Mouse (Mus musculus): ENCODE measurements around the gene Neb.
"Not testable (repeated sequence)": the region's sequence is repeated elsewhere in the genome, so short reads cannot be mapped to it uniquely, and the experiment has no call there.

Gene Neb

GRCm38 (mm10) chr2:52176537-52176936, 201.7 kb downstream of the Neb start:
- peak; percentile 27 to 32 for DNase-seq

GRCm38 (mm10) chr2:52174951-52175350, 203.3 kb downstream of the Neb start:
- DNase-seq: no peak

- DNase-seq: no peak
Measured at GRCm38 (mm10) chr2:52169243-52170005, 208.8 kb downstream of the Neb start.

GRCm38 (mm10) chr2:52153064-52153463, 225.2 kb downstream of the Neb start:
- DNase-seq: no peak

- DNase-seq: no peak
Measured at GRCm38 (mm10) chr2:52133351-52133750, 244.9 kb downstream of the Neb start.

GRCm38 (mm10) chr2:52131370-52131769, 246.9 kb downstream of the Neb start:
- DNase-seq: not testable (repeated sequence)

GRCm38 (mm10) chr2:52114086-52114485, 264.2 kb downstream of the Neb start:
- no peak for DNase-seq
